Mouse (Mus musculus): ENCODE results near the gene Fgfr2.
A peak's percentile ranks its signal among the peaks of the same experiment; 100 is the strongest.

The Fgfr2 gene

GRCm38 (mm10) chr7:132214031-132214430, 909.1 kb downstream of the Fgfr2 start:
- no peak for DNase-seq (ENCODE audit: low spot score)

GRCm38 (mm10) chr7:132213460-132213859, 909.7 kb downstream of the Fgfr2 start:
- peak; percentile 78 for DNase-seq (ENCODE audit: low spot score)

GRCm38 (mm10) chr7:132211920-132212701, 911.0 kb downstream of the Fgfr2 start:
- DNase-seq (ENCODE audit: low spot score): no peak

- no peak for DNase-seq (ENCODE audit: low spot score)
Measured at GRCm38 (mm10) chr7:132210616-132211015, 912.5 kb downstream of the Fgfr2 start.

- DNase-seq (ENCODE audit: low spot score): no peak
Measured at GRCm38 (mm10) chr7:132208946-132209651, 914.1 kb downstream of the Fgfr2 start.

GRCm38 (mm10) chr7:132204073-132204612, 919.0 kb downstream of the Fgfr2 start:
- DNase-seq (ENCODE audit: low spot score): no peak

GRCm38 (mm10) chr7:132199686-132200085, 923.5 kb downstream of the Fgfr2 start:
- no peak for DNase-seq (ENCODE audit: low spot score)

- DNase-seq (ENCODE audit: low spot score): no peak
Measured at GRCm38 (mm10) chr7:132198806-132199205, 924.3 kb downstream of the Fgfr2 start.

- DNase-seq (ENCODE audit: low spot score): no peak
Measured at GRCm38 (mm10) chr7:132197817-132198475, 925.2 kb downstream of the Fgfr2 start.

GRCm38 (mm10) chr7:132196581-132196980, 926.6 kb downstream of the Fgfr2 start:
- no peak for DNase-seq (ENCODE audit: low spot score)

GRCm38 (mm10) chr7:132193606-132194005, 929.5 kb downstream of the Fgfr2 start:
- no peak for DNase-seq (ENCODE audit: low spot score)

GRCm38 (mm10) chr7:132187456-132187855, 935.7 kb downstream of the Fgfr2 start:
- no peak for DNase-seq (ENCODE audit: low spot score)

- no peak for DNase-seq (ENCODE audit: low spot score)
Measured at GRCm38 (mm10) chr7:132183892-132184404, 939.2 kb downstream of the Fgfr2 start.

GRCm38 (mm10) chr7:132181586-132182198, 941.5 kb downstream of the Fgfr2 start:
- no peak for DNase-seq (ENCODE audit: low spot score)

- no peak for DNase-seq (ENCODE audit: low spot score)
Measured at GRCm38 (mm10) chr7:132181042-132181441, 942.1 kb downstream of the Fgfr2 start.

GRCm38 (mm10) chr7:132179049-132179448, 944.1 kb downstream of the Fgfr2 start:
- DNase-seq (ENCODE audit: low spot score): no peak

GRCm38 (mm10) chr7:132174787-132175186, 948.4 kb downstream of the Fgfr2 start:
- DNase-seq (ENCODE audit: low spot score): no peak

GRCm38 (mm10) chr7:132174296-132174695, 948.9 kb downstream of the Fgfr2 start:
- no peak for DNase-seq (ENCODE audit: low spot score)

GRCm38 (mm10) chr7:132172220-132172619, 950.9 kb downstream of the Fgfr2 start:
- DNase-seq (ENCODE audit: low spot score): peak; percentile 18

GRCm38 (mm10) chr7:132171716-132172115, 951.4 kb downstream of the Fgfr2 start:
- DNase-seq (ENCODE audit: low spot score): no peak

- no peak for DNase-seq (ENCODE audit: low spot score)
Measured at GRCm38 (mm10) chr7:132169419-132170169, 953.6 kb downstream of the Fgfr2 start.

All from layer of hippocampus, adult 11-12 months (tissue).